Mouse (Mus musculus): ENCODE data around the gene Sept4.

Sept4 gene

DNA sequence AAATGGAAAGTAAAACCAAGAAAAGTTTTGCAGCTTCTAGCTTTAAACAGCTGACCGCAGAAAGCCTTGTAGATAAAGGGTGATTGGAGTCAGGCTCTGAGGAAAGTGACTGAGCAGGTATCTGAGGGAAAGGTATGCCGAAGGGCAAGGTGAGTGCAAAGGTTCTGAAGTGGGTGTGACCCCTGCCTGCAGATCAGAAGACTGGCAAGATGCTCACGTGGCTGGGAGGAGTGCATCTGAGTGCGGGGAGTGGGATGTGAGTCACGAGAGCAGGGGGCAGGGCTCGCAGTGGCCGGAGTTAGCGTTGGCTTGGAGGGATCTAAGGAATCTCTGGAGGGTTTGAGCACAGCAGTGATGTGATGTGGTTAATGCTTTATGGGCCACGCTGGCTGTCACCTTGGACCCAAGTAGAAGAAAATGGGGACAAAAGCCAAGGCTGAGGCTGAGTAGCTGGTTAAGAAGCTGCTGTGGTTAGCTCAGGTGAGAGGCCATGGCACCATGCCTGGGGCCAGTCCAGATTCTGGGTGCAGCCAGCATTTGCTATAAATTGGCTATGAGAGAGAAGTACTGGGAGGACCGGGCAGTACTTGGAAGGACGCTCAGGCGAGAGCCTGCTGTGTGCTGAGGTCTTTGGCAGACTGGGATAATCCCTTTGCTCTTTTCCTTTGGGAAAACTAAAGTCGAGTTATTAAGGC is 30.8 kb downstream of the Sept4 start:
- DNase-seq (ENCODE audit: low spot score) = no peak

DNA sequence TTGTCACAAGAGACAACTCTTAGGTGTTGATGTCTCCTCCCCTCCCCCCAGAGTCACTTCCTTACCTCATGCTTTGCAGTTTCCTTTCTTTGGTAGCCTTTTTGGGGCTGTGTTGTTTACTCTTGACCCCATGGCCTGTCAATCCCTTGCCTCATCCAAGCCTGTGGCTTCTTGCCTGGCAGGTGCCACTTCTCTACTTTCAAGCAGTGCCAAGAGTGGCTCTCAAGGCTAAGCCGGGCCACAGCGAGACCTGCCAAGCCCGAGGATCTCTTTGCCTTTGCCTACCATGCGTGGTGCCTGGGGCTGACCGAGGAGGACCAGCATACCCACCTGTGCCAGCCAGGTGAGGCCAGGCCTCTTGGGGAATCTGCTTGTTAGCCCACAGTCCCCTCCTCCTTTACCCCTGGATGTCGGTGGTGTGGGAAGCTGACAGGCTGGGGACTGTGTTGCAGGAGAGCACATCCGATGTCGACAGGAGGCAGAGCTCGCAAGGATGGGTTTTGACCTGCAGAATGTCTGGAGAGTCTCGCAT is 31.7 kb downstream of the Sept4 start:
- DNase-seq (ENCODE audit: low spot score) = no peak

DNA sequence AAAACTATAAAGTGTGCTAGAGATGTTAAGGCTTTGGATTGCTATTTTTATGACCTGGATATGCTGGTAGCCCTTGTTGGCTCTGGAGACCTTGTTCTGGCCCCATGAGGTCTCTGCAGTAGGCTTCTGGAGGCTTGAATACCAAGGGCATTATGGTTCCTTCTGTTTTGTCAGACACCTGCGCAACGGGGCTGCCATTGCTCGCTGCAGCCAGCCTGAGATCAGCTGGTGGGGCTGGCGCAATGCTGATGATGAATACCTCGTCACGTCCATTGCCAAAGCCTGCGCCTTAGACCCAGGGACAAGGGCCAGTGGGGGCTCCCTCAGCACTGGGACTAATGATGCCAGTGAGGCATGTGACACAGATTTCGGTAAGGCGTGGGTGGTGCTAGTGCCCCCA is 33.5 kb downstream of the Sept4 start:
- no peak for DNase-seq (ENCODE audit: low spot score)

DNA sequence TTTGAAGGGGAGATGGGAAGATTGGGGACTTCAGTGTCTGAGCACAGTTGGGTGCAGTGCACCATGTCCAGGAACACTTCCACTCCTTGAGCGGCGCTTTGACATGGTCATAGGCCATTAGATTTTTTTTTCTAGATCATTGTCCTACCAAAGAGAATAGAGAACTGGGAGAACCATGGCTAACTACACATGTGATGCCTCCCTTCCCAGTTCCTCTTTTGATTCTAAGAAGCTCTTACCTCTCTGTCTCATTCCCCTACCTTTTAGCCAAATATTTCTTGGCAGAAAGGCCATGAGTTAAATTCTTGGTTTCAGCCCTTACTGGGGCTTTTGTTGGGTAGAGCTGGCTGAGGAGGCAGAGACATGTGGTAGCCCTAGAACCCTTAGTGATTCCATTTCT is 34.9 kb downstream of the Sept4 start:
- no peak for DNase-seq (ENCODE audit: low spot score)

DNA sequence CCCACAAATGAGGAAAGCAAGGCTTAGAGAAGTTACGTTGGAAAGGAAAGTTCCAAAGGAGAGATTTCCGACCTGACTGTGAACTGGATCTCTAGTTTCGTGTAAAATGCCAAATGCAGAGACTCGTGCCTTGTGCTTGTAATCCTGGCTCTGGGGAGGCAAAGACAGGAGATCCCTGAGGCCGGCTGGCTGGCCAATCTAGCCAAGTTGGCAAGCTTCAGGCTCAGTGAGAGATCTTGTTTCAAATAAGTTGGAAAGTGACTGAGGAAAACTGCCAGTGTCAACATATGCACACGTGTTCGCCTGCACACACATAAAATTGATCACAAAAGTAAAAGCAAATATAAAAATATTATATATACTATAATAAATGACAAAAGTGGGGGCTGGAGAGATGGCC is 40.6 kb downstream of the Sept4 start:
- no peak for DNase-seq (ENCODE audit: low spot score)

DNA sequence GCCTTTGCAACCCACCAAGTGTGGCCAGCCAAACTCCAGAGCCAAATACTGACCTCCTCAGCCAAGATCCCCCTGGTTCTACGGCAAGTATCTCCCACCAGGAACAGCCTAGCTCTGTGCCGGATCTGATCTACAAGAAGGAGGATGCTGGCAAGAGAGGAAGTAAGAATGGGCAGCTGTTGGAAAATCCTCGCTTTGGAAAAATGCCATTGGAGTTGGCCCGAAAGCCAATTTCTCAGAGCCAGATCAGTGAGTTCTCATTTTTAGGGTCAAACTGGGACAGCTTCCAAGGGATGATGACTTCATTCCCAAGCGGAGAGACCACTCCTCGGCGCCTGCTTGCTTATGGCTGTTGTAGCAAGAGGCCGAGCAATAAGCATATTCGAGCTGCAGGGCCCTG is 42.8 kb downstream of the Sept4 start:
- no peak for DNase-seq (ENCODE audit: low spot score)

DNA sequence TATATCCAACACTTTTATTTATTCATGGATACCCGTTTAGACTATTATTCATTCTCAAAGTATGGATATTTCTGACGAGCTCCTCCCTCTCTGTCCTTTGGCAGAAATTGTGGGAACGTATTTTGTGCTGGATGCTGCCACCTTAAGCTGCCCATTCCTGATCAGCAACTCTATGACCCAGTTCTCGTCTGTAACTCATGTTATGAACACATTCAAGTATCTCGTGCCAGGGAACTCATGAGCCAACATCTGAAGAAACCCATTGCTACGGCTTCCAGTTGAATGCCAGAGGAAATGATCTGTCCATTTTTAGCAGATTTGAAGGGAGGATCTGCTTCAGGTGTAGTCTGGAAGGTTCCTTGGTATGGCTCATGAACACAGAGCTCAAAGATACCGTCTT is 45.3 kb downstream of the Sept4 start:
- DNase-seq (ENCODE audit: low spot score) = no peak

DNA sequence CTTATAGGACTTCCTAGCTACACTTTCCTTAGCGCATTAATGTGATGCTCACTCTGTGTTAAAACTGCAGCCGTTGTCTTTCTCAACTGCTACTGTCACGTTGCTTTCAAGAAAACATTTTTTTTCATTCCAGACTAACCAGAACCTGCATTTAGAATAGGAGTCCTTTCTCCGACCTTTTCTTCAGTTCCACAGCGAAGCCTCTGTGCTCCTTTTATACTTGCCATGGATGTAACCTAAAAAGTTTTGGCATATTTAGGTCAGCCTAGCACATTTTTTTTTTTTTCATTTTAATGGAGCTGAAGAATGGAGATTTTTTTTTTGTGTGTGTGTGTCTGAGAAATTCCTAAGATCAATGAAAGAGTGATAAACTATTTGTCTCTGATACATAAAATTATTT is 46.8 kb downstream of the Sept4 start:
- no peak for DNase-seq (ENCODE audit: low spot score)

DNA sequence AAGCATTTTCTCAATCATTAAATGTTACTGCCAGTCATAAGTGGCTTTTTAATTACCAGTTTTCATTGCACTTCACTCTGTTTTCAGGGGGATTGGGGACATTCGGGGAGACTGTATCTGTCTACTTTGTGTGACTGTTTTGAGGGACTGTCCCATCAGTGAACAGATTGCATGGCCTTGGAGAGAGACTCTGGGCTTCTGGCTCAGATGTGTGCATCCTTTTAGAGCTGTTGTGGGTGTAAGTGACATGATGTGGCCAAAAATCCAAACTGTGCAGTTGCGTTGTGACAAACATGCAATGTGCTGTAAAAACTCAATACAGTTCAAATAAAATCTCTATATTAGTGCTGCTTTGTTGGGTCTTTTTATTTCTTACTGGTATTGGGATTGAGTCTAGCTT is 47.2 kb downstream of the Sept4 start:
- DNase-seq (ENCODE audit: low spot score) = no peak

DNA sequence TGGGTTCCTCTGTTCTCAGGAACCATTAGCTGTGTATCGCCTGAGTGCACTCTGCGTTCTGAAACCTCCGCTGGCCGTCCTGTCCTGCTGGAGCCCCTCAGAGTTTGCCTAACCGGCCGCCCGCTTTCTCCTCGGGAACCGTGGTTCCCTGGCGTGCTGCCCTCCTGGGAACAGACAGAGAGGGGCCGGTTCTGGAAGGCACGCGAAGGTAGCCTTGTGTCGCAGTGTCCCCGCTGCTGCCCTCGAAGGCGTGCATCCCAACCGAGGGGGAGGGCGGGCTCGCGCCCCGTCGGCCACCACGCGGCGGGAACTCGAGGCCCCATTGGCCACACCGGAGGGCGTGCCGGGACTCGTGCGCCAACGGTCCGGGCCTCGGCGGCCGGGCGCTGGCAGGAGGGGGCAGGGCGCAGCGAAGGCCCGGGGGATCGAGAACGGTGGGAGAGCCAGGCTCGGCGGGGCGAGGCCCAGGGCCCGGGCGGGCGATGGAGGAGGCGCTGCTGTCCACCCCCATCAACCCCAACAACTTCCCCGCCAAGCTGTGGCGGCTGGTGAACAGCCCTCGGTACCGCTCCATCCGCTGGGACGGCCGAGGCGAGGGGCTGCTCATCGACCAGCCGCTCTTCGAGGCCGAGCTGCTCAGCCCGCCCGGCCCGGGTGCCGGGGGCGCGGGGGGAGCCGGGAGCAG is 48.2 kb downstream of the Sept4 start, which contains the start of gene Hsf5:
Gene Hsf5, plus strand, starts transcription at position 375 of the 685 bp plus-strand sequence.
- no peak for DNase-seq (ENCODE audit: low spot score)

DNA sequence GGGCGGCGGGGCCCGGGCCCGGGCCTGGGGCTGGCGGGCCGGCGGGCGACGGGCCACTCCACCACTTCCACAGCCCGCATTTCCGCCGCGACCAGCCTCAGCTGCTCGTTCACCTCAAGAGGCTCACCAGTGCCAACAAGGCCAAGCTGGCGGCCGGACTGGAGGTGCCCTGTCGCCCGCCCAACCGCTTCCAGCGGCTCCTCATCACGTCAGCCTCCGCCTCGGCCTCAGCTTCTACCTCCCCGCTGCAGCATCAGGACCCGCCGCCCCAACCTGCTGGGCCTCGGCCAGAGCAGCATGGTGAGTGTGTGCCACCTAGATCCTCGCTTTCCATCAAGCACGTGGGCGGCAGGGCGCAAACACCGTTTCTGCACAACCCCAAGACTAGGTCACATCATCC is 48.9 kb downstream of the Sept4 start:
- no peak for DNase-seq (ENCODE audit: low spot score)

DNA sequence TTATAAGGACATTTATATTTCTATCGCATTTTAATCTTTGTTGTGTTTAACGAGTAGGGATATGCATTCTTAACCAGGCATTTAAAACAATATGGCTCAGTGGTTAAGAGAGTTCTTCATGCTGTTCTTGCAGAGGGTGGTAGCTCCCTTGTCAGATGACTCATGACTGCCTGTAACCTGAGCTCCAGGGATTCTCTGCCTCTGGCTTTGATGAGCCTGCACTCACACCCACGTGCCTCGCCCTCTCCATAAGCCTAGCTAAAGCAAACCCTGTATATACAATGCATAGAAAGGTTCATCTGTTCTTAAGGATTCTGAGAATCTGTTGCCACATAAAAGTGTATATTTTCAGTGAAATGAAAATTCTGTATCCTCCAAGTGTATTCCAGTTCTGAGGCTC is 54.5 kb downstream of the Sept4 start:
- no peak for DNase-seq (ENCODE audit: low spot score)

DNA sequence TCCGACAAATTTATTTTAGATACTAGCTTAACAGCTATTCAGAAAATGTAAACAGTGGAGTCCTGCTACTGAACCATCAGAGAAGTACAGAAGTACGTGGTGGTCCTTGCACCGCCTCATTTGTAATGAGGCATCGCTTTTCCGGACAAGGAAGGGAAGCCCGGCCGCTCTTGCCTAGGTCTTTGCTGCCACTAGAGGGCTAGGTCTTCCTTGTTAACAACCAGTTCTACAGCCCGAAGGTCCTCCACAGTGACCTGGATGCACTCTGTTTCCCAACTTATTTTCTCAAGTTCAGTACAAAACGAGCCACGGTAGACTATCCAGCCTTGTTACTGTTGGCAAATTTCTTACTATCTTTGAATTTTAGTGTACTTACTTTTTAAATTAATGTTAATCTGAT is 61.2 kb downstream of the Sept4 start:
- peak; percentile 78 for DNase-seq (ENCODE audit: low spot score)

DNA sequence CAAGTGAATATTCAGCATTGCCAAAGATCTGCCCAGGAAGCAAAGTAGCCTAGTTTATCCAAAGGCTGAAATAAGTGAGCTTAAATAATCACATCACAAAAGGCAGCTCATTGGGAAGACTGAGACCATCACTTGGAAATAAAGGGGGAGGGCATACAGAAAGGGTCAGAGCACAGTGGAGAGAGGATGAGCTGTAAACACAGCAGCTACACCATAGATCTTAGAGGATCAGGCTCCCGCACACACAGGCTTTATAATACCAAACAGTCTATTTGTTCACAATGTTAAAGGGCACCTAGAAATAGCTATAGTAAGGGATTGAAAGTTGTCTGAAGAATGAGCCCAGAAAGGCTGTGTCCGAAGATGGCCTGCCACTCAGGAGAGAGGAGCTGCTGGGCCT is 70.1 kb downstream of the Sept4 start:
- peak; percentile 29 for DNase-seq (ENCODE audit: low spot score)

DNA sequence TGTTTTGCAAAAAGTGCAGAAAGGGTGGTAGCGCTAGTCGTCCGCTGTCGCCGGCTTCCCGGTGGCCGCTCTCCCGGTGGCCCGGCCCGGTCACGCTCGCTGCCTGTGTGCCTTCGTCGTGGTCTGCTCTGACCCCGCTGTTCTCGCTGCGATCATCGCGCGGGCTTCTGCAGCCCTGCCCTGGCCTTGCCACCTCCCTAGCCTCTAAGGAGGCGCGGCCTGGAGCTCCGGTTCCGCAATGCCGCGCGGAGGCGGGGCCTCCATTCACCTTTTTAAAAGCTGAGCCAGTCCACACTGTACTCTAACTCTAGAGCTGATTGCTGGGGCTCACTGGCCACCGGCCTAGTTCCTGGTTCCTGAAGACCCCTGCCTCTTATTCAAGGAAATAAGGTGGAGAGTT is 70.5 kb downstream of the Sept4 start:
- peak; percentile 82 for DNase-seq (ENCODE audit: low spot score)
